Mouse (Mus musculus) spleen, adult 2 months (tissue): ENCODE measurements around the gene Slc6a6.

Source experiments
- CTCF ChIP-seq: fragments of 200-500 bp; IDR thresholded peaks from 2 replicates; pipeline ENCODE4 v1.5.1; 2011; ENCODE audit warnings: mild to moderate bottlenecking, inconsistent platforms; ENCODE audit not compliant: insufficient read depth, insufficient read length, insufficient replicate concordance; ENCODE audit errors: extremely low read depth
- POLR2A ChIP-seq: fragments of 200-500 bp; IDR thresholded peaks from 2 replicates; pipeline ENCODE4 v1.6.1; 2011; ENCODE audit warnings: low read depth, low read length, inconsistent platforms

DNA sequence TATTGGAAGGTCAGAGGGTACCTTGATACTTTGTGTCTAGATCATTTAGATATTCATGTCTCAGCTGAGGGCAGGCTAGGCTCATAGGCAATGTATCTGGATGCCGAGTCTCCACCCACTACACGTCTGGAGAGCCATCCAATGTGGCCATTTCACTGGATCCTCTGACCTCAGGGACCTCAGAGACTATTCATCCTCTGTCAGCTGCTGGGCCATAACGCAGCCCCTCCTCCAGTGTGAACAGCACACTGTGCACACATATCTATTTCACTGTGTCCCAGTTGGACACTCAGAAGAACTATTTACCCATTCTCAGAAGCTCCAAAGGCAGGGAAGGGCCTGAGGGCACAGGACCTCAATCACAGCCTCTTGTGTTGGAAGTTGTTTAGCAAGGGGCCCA, 58.6 kb downstream of the Slc6a6 start:
- TF ChIP-seq CTCF (no peak), POLR2A (no peak)
